Mouse (Mus musculus) thymus, adult 2 months (tissue): Measurements from ENCODE around the gene Mipol1.

ENCODE experiments used
- CTCF ChIP-seq: fragments of 200-500 bp; IDR thresholded peaks from 2 replicates; pipeline ENCODE4 v1.5.1; 2012; ENCODE audit warnings: mild to moderate bottlenecking, control low read depth, low read length, moderate library complexity, borderline replicate concordance; ENCODE audit not compliant: control insufficient read depth, poor library complexity, insufficient read depth; ENCODE audit errors: extremely low read depth
- POLR2A ChIP-seq: fragments of 200-500 bp; IDR thresholded peaks from 2 replicates; pipeline ENCODE4 v1.6.1; 2012; ENCODE audit warnings: mild to moderate bottlenecking, low read length, control low read depth, moderate library complexity; ENCODE audit not compliant: control insufficient read depth, poor library complexity, insufficient read depth; ENCODE audit errors: extremely low read depth

GRCm38 (mm10) chr12:57536056-57536908, 306.1 kb downstream of the Mipol1 start:
- TF ChIP-seq CTCF (no peak), POLR2A (no peak)
